Mouse (Mus musculus): ENCODE data around the gene Arl4a. TPM values are rescaled to one million over a fixed set of nuclear protein-coding genes. Genes with fewer than 3 reads are reported as not detected.
A peak's percentile ranks its signal among the peaks of the same experiment; 100 is the strongest.

The Arl4a gene
- total RNA-seq, 2 experiments from 2014 or later = 36.7 to 42.7 TPM

GRCm38 (mm10) chr12:40016068-40016467 lies 21.8 kb downstream of the Arl4a start:
- DNase-seq (ENCODE audit: low spot score in 2 of 2) = no peak

- DNase-seq (ENCODE audit: low spot score in 2 of 2) = no peak
Observed at GRCm38 (mm10) chr12:40009866-40010265, 28.0 kb downstream of the Arl4a start.

- DNase-seq (ENCODE audit: low spot score in 2 of 2) = no peak
Observed at GRCm38 (mm10) chr12:40008459-40008858, 29.4 kb downstream of the Arl4a start.

GRCm38 (mm10) chr12:40004766-40005165 lies 33.1 kb downstream of the Arl4a start:
- no peak for DNase-seq (ENCODE audit: low spot score in 2 of 2)

GRCm38 (mm10) chr12:39998853-39999195 lies 39.0 kb downstream of the Arl4a start:
- no peak for DNase-seq (ENCODE audit: low spot score in 2 of 2)

- no peak for DNase-seq (ENCODE audit: low spot score in 2 of 2)
Observed at GRCm38 (mm10) chr12:39998070-39998852, 39.6 kb downstream of the Arl4a start.

GRCm38 (mm10) chr12:39997651-39998050 lies 40.2 kb downstream of the Arl4a start:
- no peak for DNase-seq (ENCODE audit: low spot score in 2 of 2)

GRCm38 (mm10) chr12:39996015-39996414 lies 41.8 kb downstream of the Arl4a start:
- no peak for DNase-seq (ENCODE audit: low spot score in 2 of 2)

- DNase-seq (ENCODE audit: low spot score in 2 of 2) = no peak
Observed at GRCm38 (mm10) chr12:39995609-39996008, 42.2 kb downstream of the Arl4a start.

- DNase-seq (ENCODE audit: low spot score in 2 of 2) = no peak
Observed at GRCm38 (mm10) chr12:39992767-39993302, 45.0 kb downstream of the Arl4a start.

GRCm38 (mm10) chr12:39990830-39991780 lies 46.7 kb downstream of the Arl4a start:
- DNase-seq (ENCODE audit: low spot score in 2 of 2) = no peak

- no peak for DNase-seq (ENCODE audit: low spot score in 2 of 2)
Observed at GRCm38 (mm10) chr12:39989136-39989535, 48.7 kb downstream of the Arl4a start.

GRCm38 (mm10) chr12:39987177-39987576 lies 50.6 kb downstream of the Arl4a start:
- DNase-seq (ENCODE audit: low spot score in 2 of 2) = no peak

- DNase-seq (ENCODE audit: low spot score in 2 of 2) = no peak
Observed at GRCm38 (mm10) chr12:39985639-39986038, 52.2 kb downstream of the Arl4a start.

- peak in 1 of 2 experiments; percentile 13 for DNase-seq (ENCODE audit: low spot score in 2 of 2)
Observed at GRCm38 (mm10) chr12:39979792-39980191, 58.0 kb downstream of the Arl4a start.

GRCm38 (mm10) chr12:39979066-39979465 lies 58.8 kb downstream of the Arl4a start:
- peak; percentile 66 to 68 for DNase-seq (ENCODE audit: low spot score in 2 of 2)

GRCm38 (mm10) chr12:39977996-39978590 lies 59.7 kb downstream of the Arl4a start:
- DNase-seq (ENCODE audit: low spot score in 2 of 2) = peak; percentile 11 to 25

- no peak for DNase-seq (ENCODE audit: low spot score in 2 of 2)
Observed at GRCm38 (mm10) chr12:39976426-39976825, 61.4 kb downstream of the Arl4a start.

- peak; percentile 16 to 22 for DNase-seq (ENCODE audit: low spot score in 2 of 2)
Observed at GRCm38 (mm10) chr12:39975829-39976340, 61.9 kb downstream of the Arl4a start.

- DNase-seq (ENCODE audit: low spot score in 2 of 2) = no peak
Observed at GRCm38 (mm10) chr12:39974977-39975583, 62.7 kb downstream of the Arl4a start.

- DNase-seq (ENCODE audit: low spot score in 2 of 2) = peak in 1 of 2 experiments; percentile 24
Observed at GRCm38 (mm10) chr12:39974273-39974672, 63.6 kb downstream of the Arl4a start.
